ENCODE assay signal across 9 mouse cellular contexts in genomic region chrX:103694381-103694780, GRCm38 (mm10).
DNase-seq lines count a peak whose midpoint lies in the region; ATAC-seq lines count a peak whose summit lies in the region.
"Had no signal": no experiment of that assay in that cellular context is flagged by ENCODE, and none has a peak within 500 bp of the region (broad histone marks: within the 10 kb centered on the region; RNA-seq: fewer than 3 reads in every experiment).

No protein-coding gene starts in this region.

- no peak overlapping the region for H3K27ac ChIP-seq in heart, embryonic 15.5 days
- no peak overlapping the region for H3K27ac ChIP-seq in embryonic facial prominence, embryonic 11.5 days (replicated peaks; ENCODE audit: low read depth, low read length)
- H3K27ac ChIP-seq in hindbrain, embryonic 15.5 days (replicated peaks) = no peak overlapping the region
- H3K27ac ChIP-seq in midbrain, embryonic 12.5 days (replicated peaks) = no peak overlapping the region

- peaks cover 83% of the 10 kb centered on the region for H3K27me3 ChIP-seq in heart, embryonic 15.5 days
- H3K27me3 ChIP-seq in embryonic facial prominence, embryonic 11.5 days (ENCODE audit: control insufficient read depth, insufficient read depth, low read length) = peaks cover 19% of the 10 kb centered on the region
- peaks cover 60% of the 10 kb centered on the region for H3K27me3 ChIP-seq in hindbrain, embryonic 15.5 days
- peaks cover 93% of the 10 kb centered on the region for H3K27me3 ChIP-seq in midbrain, embryonic 12.5 days
- H3K27me3 ChIP-seq: CH12.LX had no signal

- H3K9ac ChIP-seq in heart, embryonic 15.5 days = no peak overlapping the region
- H3K9ac ChIP-seq in embryonic facial prominence, embryonic 11.5 days (replicated peaks; ENCODE audit: low read length) = no peak overlapping the region
- peak overlapping the region; percentile 51; the same call in 1 of the 2 replicates for H3K9ac ChIP-seq in hindbrain, embryonic 15.5 days
- no peak overlapping the region for H3K9ac ChIP-seq in midbrain, embryonic 12.5 days (replicated peaks)

- no peaks in the 10 kb centered on the region for H3K36me3 ChIP-seq in heart, embryonic 15.5 days
- no peaks in the 10 kb centered on the region for H3K36me3 ChIP-seq in embryonic facial prominence, embryonic 11.5 days (replicated peaks; ENCODE audit: control insufficient read depth, insufficient read depth, low read depth, low read length)
- no peaks in the 10 kb centered on the region for H3K36me3 ChIP-seq in hindbrain, embryonic 15.5 days
- H3K36me3 ChIP-seq in midbrain, embryonic 12.5 days = no peaks in the 10 kb centered on the region

- H3K4me1 ChIP-seq in heart, embryonic 15.5 days (replicated peaks) = peaks cover 9% of the 10 kb centered on the region; the same call in 1 of the 2 replicates
- H3K4me1 ChIP-seq in embryonic facial prominence, embryonic 11.5 days (ENCODE audit: control insufficient read depth, insufficient read depth, low read length) = no peaks in the 10 kb centered on the region
- H3K4me1 ChIP-seq in hindbrain, embryonic 15.5 days (replicated peaks) = peaks cover 6% of the 10 kb centered on the region; the same call in 1 of the 2 replicates
- 0 out of 2 replicates have a peak, but pooled peaks cover 9% of the 10 kb centered on the region for H3K4me1 ChIP-seq in midbrain, embryonic 12.5 days

- intact Hi-C loops in heart, postnatal 25 days (cut with DNase I) = no loop called here
- intact Hi-C loops in left cerebral cortex, postnatal 4 days (cut with DNase I) = loop anchor here (10.0 kb wide), 1 partner anchor 240 kb away; no protein-coding TSS in a partner anchor

- ATAC-seq in heart, embryonic 15.5 days (replicated peaks; ENCODE audit: insufficient number of reproducible peaks, insufficient read depth, low FRiP score, low read depth) = no peak
- ATAC-seq in embryonic facial prominence, embryonic 11.5 days (replicated peaks; ENCODE audit: insufficient number of reproducible peaks, low FRiP score, low TSS enrichment, low read depth) = no peak
- 0 out of 2 replicates have a peak, but pooled peaks have one; percentile 1 for ATAC-seq in hindbrain, embryonic 15.5 days (ENCODE audit: low FRiP score, low read depth)
- no peak for ATAC-seq in midbrain, embryonic 12.5 days (ENCODE audit: low FRiP score, low read depth)

- H3K4me2 ChIP-seq in heart, embryonic 15.5 days = peak overlapping the region; percentile 85
- H3K4me2 ChIP-seq in embryonic facial prominence, embryonic 11.5 days (ENCODE audit: low read depth, low read length) = peak overlapping the region; percentile 83; the same call in 1 of the 2 replicates
- H3K4me2 ChIP-seq in hindbrain, embryonic 15.5 days = peak overlapping the region; percentile 84
- peak overlapping the region; percentile 59 for H3K4me2 ChIP-seq in midbrain, embryonic 12.5 days (replicated peaks)

- 33% methylated on average over 10 of the region's 10 CpGs for WGBS in heart, embryonic 15.5 days
- WGBS in embryonic facial prominence, embryonic 11.5 days = 31% methylated on average over 10 of the region's 10 CpGs
- 29% methylated on average over 10 of the region's 10 CpGs for WGBS in hindbrain, embryonic 15.5 days
- WGBS in midbrain, embryonic 12.5 days = 27% methylated on average over 10 of the region's 10 CpGs

- H3K4me3 ChIP-seq in heart, embryonic 15.5 days = peak overlapping the region; percentile 51
- H3K4me3 ChIP-seq in embryonic facial prominence, embryonic 11.5 days (ENCODE audit: low read depth, low read length) = no peak overlapping the region
- H3K4me3 ChIP-seq in hindbrain, embryonic 15.5 days = peak overlapping the region; percentile 44
- H3K4me3 ChIP-seq in midbrain, embryonic 12.5 days = no peak overlapping the region

- no peak for DNase-seq in heart, postnatal 25 days (ENCODE audit: low spot score)
- DNase-seq in embryonic facial prominence, embryonic 11.5 days (ENCODE audit: low spot score) = no peak
- no peak for DNase-seq in left cerebral cortex, postnatal 4 days
- no peak for DNase-seq in lung, postnatal 4 days
- no peak for DNase-seq in cerebellum, postnatal 4 days (ENCODE audit: low spot score in 2 of 2)

- H3K9me3 ChIP-seq in heart, embryonic 15.5 days (replicated peaks) = no peaks in the 10 kb centered on the region
- H3K9me3 ChIP-seq in embryonic facial prominence, embryonic 11.5 days (replicated peaks; ENCODE audit: control insufficient read depth, low read length) = no peaks in the 10 kb centered on the region
- H3K9me3 ChIP-seq in hindbrain, embryonic 15.5 days = no peaks in the 10 kb centered on the region
- H3K9me3 ChIP-seq in midbrain, embryonic 12.5 days = no peaks in the 10 kb centered on the region

Comparison
In these comparisons a context has a peak if more than half of its experiments do, and no peak if none do; other contexts are left out.
1. H3K4me3 ChIP-seq: peak in heart, embryonic 15.5 days (single experiment) and hindbrain, embryonic 15.5 days (single experiment); none in embryonic facial prominence, embryonic 11.5 days (single experiment) and midbrain, embryonic 12.5 days (single experiment).
2. Peak in every context shown above with its lines, with median percentiles within 50 percentile points of each other: H3K4me2 ChIP-seq.